Mouse (Mus musculus) heart, postnatal 0 days (tissue): Measurements from ENCODE around the gene Tctn3.

Experiments
- CTCF ChIP-seq: IDR thresholded peaks from 2 replicates; pipeline ENCODE4 v1.5.1; 2016; ENCODE audit warnings: antibody characterized with exemption, control low read depth, low read depth
- EP300 ChIP-seq: IDR thresholded peaks from 2 replicates; pipeline ENCODE4 v1.6.1; 2016; ENCODE audit warnings: antibody characterized with exemption, low read depth

- TF ChIP-seq CTCF: no peak
- TF ChIP-seq EP300: no peak
Observed at GRCm38 (mm10) chr19:40548386-40548785, 63.6 kb downstream of the Tctn3 start.
